In the genomic region with DNA sequence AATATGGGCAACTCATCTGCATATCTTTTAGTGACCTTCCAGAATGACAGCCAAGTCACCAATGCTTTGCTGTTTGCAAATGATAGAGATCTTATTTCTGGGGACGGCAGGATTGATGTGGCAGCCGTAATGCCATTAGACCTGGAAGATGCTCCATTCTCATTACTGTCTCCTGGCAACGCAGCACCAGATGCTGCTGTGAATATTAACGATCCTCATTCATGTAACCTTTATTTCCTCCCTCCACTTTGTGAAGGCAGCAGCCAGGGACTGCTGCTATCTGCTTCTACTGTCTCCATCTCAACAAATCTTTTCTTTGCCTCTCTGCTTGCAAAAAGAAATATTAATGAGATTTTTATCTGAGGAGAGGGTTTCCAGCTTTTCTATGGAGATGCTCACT, we compare ENCODE assay signal across 18 mouse cellular contexts.
DNase-seq lines count a peak whose midpoint lies in the region; ATAC-seq and TF ChIP-seq lines count a peak whose summit lies in the region.
"Had no signal": no experiment of that assay in that cellular context is flagged by ENCODE, and none has a peak within 500 bp of the region (broad histone marks: within the 10 kb centered on the region; RNA-seq: fewer than 3 reads in every experiment).

No protein-coding gene starts in this region.

- no peak overlapping the region for H3K4me2 ChIP-seq in hindbrain, embryonic 13.5 days
- H3K4me2 ChIP-seq in midbrain, embryonic 14.5 days (ENCODE audit: low read length) = no peak overlapping the region
- H3K4me2 ChIP-seq: embryonic facial prominence, embryonic 12.5 days; liver, embryonic 12.5 days had no signal

- peak overlapping the region; percentile 81 for H3K27ac ChIP-seq in hindbrain, embryonic 13.5 days
- H3K27ac ChIP-seq in midbrain, embryonic 14.5 days (replicated peaks; ENCODE audit: low read depth, low read length) = peak overlapping the region; percentile 68
- H3K27ac ChIP-seq in kidney, adult 2 months (ENCODE audit: insufficient read depth, low read depth, low read length) = no peak overlapping the region
- H3K27ac ChIP-seq: embryonic facial prominence, embryonic 12.5 days; gastrocnemius, adult 2 months; layer of hippocampus, adult 2 months; limb, embryonic 10.5 days; liver, embryonic 12.5 days had no signal

- no peaks in the 10 kb centered on the region for H3K9me3 ChIP-seq in hindbrain, embryonic 13.5 days
- no peaks in the 10 kb centered on the region for H3K9me3 ChIP-seq in midbrain, embryonic 14.5 days (ENCODE audit: control insufficient read depth, low read length)
- H3K9me3 ChIP-seq: embryonic facial prominence, embryonic 12.5 days; limb, embryonic 10.5 days; liver, embryonic 12.5 days had no signal

- TF ChIP-seq CTCF in brain, embryonic 14.5 days (IDR thresholded peaks at IDR 0.05; ENCODE audit: borderline replicate concordance, extremely low read depth, insufficient read depth, insufficient read length) = no peak
- TF ChIP-seq CTCF in kidney, adult 2 months (conservative IDR thresholded peaks at IDR 0.05; ENCODE audit: insufficient read depth, insufficient read length, low read depth, low read length) = no peak

- H3K27me3 ChIP-seq in hindbrain, embryonic 13.5 days = no peaks in the 10 kb centered on the region
- H3K27me3 ChIP-seq in midbrain, embryonic 14.5 days (ENCODE audit: control insufficient read depth, insufficient read depth, low read length) = no peaks in the 10 kb centered on the region
- H3K27me3 ChIP-seq in kidney, adult 2 months (replicated peaks; ENCODE audit: control insufficient read depth, insufficient read depth, low read length) = no peaks in the 10 kb centered on the region
- H3K27me3 ChIP-seq: embryonic facial prominence, embryonic 12.5 days; liver, embryonic 12.5 days had no signal

- no peak for TF ChIP-seq POLR2A in brain, embryonic 14.5 days (IDR thresholded peaks at IDR 0.05; ENCODE audit: borderline replicate concordance, extremely low read depth, insufficient read depth, insufficient read length, poor library complexity, severe bottlenecking)
- TF ChIP-seq POLR2A in kidney, adult 2 months (IDR thresholded peaks at IDR 0.05; ENCODE audit: low read depth, low read length) = no peak

- no peak overlapping the region for H3K9ac ChIP-seq in hindbrain, embryonic 13.5 days
- H3K9ac ChIP-seq in midbrain, embryonic 14.5 days (replicated peaks; ENCODE audit: low read length) = no peak overlapping the region
- H3K9ac ChIP-seq: embryonic facial prominence, embryonic 12.5 days; liver, embryonic 12.5 days had no signal

- no peak overlapping the region for H3K4me3 ChIP-seq in hindbrain, embryonic 13.5 days
- H3K4me3 ChIP-seq in midbrain, embryonic 14.5 days (replicated peaks; ENCODE audit: low read depth, low read length) = no peak overlapping the region
- no peak overlapping the region for H3K4me3 ChIP-seq in kidney, adult 2 months (ENCODE audit: insufficient read depth, low read depth, low read length)
- H3K4me3 ChIP-seq: embryonic facial prominence, embryonic 12.5 days; gastrocnemius, adult 2 months; layer of hippocampus, adult 2 months; limb, embryonic 10.5 days; liver, embryonic 12.5 days had no signal

- peak; percentile 91 for ATAC-seq in hindbrain, embryonic 13.5 days (ENCODE audit: low FRiP score)
- peak; percentile 53; the same call in 1 of the 2 replicates for ATAC-seq in midbrain, embryonic 14.5 days (ENCODE audit: low FRiP score, low TSS enrichment)
- no peak for ATAC-seq in frontal cortex, adult (ENCODE audit: low TSS enrichment)
- no peak for ATAC-seq in erythroblast, adult 5-6 weeks (replicated peaks; ENCODE audit: low FRiP score, poor library complexity, severe bottlenecking)
- ATAC-seq: liver, embryonic 12.5 days had no signal

- WGBS in hindbrain, embryonic 13.5 days = 20% methylated on average over 4 of the region's 4 CpGs
- WGBS in midbrain, embryonic 14.5 days = 13% methylated on average over 4 of the region's 4 CpGs
- 38% methylated on average over 4 of the region's 4 CpGs for whole genome bisulfite sequencing in kidney, adult 2 months

- H3K36me3 ChIP-seq in hindbrain, embryonic 13.5 days = no peaks in the 10 kb centered on the region
- no peaks in the 10 kb centered on the region for H3K36me3 ChIP-seq in midbrain, embryonic 14.5 days (ENCODE audit: control insufficient read depth, insufficient read depth, low read length)
- no peaks in the 10 kb centered on the region for H3K36me3 ChIP-seq in kidney, adult 2 months (ENCODE audit: control insufficient read depth, insufficient read depth, low read length)
- H3K36me3 ChIP-seq: embryonic facial prominence, embryonic 12.5 days; limb, embryonic 10.5 days; liver, embryonic 12.5 days had no signal

- H3K4me1 ChIP-seq in hindbrain, embryonic 13.5 days (replicated peaks) = peaks cover 14% of the 10 kb centered on the region
- H3K4me1 ChIP-seq in midbrain, embryonic 14.5 days (ENCODE audit: control insufficient read depth, insufficient read depth, low read length) = peaks cover 7% of the 10 kb centered on the region
- H3K4me1 ChIP-seq in kidney, adult 2 months (ENCODE audit: control insufficient read depth, insufficient read depth, low read length) = no peaks in the 10 kb centered on the region
- H3K4me1 ChIP-seq: embryonic facial prominence, embryonic 12.5 days; limb, embryonic 10.5 days; liver, embryonic 12.5 days had no signal

- DNase-seq in brain, adult 2 months (ENCODE audit: low read depth, low spot score) = peak; percentile 32
- DNase-seq in brain, embryonic 14.5 days (ENCODE audit: low read depth) = peak; percentile 82
- peak; percentile 64 for DNase-seq in midbrain, embryonic 14.5 days
- DNase-seq in kidney, adult 2 months = no peak
- no peak for DNase-seq in adrenal gland, postnatal 36 days
- DNase-seq: cerebellum, postnatal 10 days; gastrocnemius, adult 2 months; heart, adult 11 months; kidney, adult 11 months; kidney, postnatal 10 days; thymus, postnatal 36 days had no signal

Comparison
In these comparisons a context has a peak if more than half of its experiments do, and no peak if none do; other contexts are left out.
1. DNase-seq: peak in brain, adult 2 months (single experiment), brain, embryonic 14.5 days (single experiment) and midbrain, embryonic 14.5 days (single experiment); none in kidney, adult 2 months (single experiment) and adrenal gland, postnatal 36 days (0 of 2).
2. ATAC-seq: peak in hindbrain, embryonic 13.5 days (single experiment) and midbrain, embryonic 14.5 days (single experiment); none in frontal cortex, adult (single experiment) and erythroblast, adult 5-6 weeks (single experiment).